Mouse (Mus musculus) heart, embryonic 13.5 days (tissue): ENCODE results near the gene Cep85l. TPM values are rescaled to one million over a fixed set of nuclear protein-coding genes. Genes with fewer than 3 reads are reported as not detected.

ENCODE experiments used
- ATAC-seq: fragments of 200-750 bp; cut with Nextera tagmentation; 2 replicates; pipeline ENCODE4 v1.8.0; 2017; ENCODE audit warnings: moderate TSS enrichment; ENCODE audit not compliant: insufficient number of reproducible peaks, low FRiP score, low TSS enrichment; ENCODE audit errors: extremely low read depth
- H3K27ac ChIP-seq: fragments of 300-500 bp; sonication (generic); replicated peaks from 2 replicates; pipeline ENCODE4 v1.5.1; 2015; ENCODE audit warnings: moderate library complexity, mild to moderate bottlenecking, inconsistent platforms
- H3K27me3 ChIP-seq: fragments of 300-500 bp; sonication (generic); replicated peaks from 2 replicates; pipeline ENCODE4 v1.6.1; 2015; ENCODE audit warnings: mild to moderate bottlenecking, inconsistent platforms
- H3K36me3 ChIP-seq: fragments of 300-500 bp; sonication (generic); 2 replicates; pipeline ENCODE4 v1.6.1; 2015; ENCODE audit warnings: mild to moderate bottlenecking, inconsistent platforms
- H3K4me1 ChIP-seq: fragments of 300-500 bp; sonication (generic); 2 replicates; pipeline ENCODE4 v1.6.1; 2015; ENCODE audit warnings: inconsistent platforms
- H3K4me2 ChIP-seq: fragments of 300-500 bp; sonication (generic); 2 replicates; pipeline ENCODE4 v1.6.1; 2015; ENCODE audit warnings: inconsistent platforms, mild to moderate bottlenecking, moderate library complexity
- H3K4me3 ChIP-seq: fragments of 300-500 bp; sonication (generic); 2 replicates; pipeline ENCODE4 v1.5.1; 2015; ENCODE audit warnings: moderate library complexity, mild to moderate bottlenecking, inconsistent platforms
- H3K9ac ChIP-seq: fragments of 300-500 bp; sonication (generic); 2 replicates; pipeline ENCODE4 v1.6.1; 2015; ENCODE audit warnings: inconsistent platforms, mild to moderate bottlenecking, moderate library complexity
- H3K9me3 ChIP-seq: fragments of 300-500 bp; sonication (generic); 2 replicates; pipeline ENCODE4 v1.6.1; 2016; ENCODE audit warnings: inconsistent platforms
- WGBS: fragments of 180-500 bp; shearing (Covaris S2); methylation state at CpG from one replicate; pipeline ENCODE4 v1.1.7; 2015; ENCODE audit warnings: mixed read lengths; 5-methylcytosine and 5-hydroxymethylcytosine counted together
- polyA plus RNA-seq: library from polyadenylated mRNA; unstranded; fragments of >200 nt; fragmentation: Nextera tagmentation; extraction: Ambion mirVana; gene quantifications from 2 replicates; pipeline ENCODE4 v1.2.1, GENCODE M21; 2015

The Cep85l gene
- polyA plus RNA-seq, 1 experiment from 2014 or later: 3.6 TPM

DNA sequence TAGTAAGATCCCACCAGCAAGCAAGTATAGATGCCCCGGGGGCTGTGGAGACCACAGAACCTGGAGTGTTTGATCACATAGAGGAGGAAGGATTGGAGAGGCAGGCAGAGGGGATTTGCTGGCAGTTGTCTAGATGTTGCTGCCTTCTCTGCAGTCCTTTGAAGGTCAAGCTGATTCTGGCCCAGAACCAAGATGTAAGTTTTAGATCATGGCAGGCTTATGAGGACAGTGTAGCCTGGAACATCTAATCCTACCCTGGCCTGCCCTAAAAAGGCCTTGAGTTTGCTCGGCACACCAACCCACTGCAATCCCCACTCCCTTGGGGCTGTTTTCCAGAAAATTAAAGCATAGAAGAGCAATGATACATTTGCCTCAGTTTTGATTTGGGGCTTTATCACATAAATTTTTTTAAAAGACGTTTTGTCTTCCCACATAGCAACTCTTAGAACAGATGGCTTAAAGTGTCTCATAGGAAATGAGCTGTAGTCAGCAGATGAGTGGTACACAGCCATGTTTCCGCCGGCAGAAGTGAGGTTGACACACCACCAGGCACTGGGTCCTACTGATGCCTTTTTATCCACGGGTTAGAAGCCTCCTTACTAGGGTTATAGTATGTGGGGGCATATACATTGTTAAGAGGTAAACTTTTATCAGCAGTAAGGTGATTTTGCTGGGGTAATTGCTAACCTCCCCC is 8.6 kb upstream of the Cep85l start:
- H3K4me2 ChIP-seq: no peak overlapping the region
- 59% methylated on average over 6 of the region's 6 CpGs for WGBS
- no peaks in the 10 kb centered on the region for H3K27me3 ChIP-seq
- H3K9ac ChIP-seq: no peak overlapping the region
- H3K9me3 ChIP-seq: 0 out of 2 replicates have a peak, but pooled peaks cover 3% of the 10 kb centered on the region
- H3K27ac ChIP-seq: no peak overlapping the region
- no peak for ATAC-seq
- H3K4me1 ChIP-seq: 0 out of 2 replicates have a peak, but pooled peaks cover 5% of the 10 kb centered on the region
- H3K4me3 ChIP-seq: no peak overlapping the region
- H3K36me3 ChIP-seq: no peaks in the 10 kb centered on the region

DNA sequence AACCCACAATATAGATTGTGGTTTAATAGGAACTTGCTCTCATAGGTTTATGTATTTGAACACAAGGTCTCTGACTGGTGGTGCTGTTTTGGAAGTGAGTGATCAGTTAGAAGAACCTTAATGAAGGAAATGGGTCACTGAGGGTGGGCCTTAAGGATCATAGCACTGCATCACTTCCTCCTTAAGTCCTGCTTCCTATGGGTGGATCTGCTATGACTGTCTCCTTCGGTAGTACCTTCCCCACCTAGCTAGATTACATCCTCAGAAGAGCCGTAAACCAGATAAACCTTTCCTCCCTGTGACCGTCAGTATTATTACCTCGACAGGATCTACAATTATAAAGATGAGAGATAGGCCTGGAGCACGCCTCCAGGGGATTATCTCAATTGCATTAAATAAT is 5.7 kb upstream of the Cep85l start:
- no peak for ATAC-seq
- WGBS: 71% methylated on average over 5 of the region's 5 CpGs

DNA sequence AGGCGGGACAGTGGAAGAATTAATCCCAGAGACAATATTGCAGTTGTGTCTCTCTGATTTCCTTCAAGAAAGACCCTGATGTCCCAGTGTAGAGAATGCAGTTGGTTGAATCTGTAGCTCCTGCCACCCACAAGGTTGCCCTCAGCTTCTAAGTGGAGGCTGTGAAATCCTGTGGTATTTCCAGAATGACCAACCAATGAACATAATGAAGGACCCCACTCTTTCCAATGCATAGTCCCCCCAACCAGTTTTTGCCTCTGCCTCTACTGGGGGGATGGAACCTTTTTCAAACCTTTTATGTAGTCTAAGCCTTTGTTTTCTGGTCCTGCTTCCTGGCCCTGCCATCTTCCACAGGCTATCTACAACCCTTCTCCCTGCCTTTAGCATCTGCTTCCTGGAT is 5.1 kb upstream of the Cep85l start:
- Histone ChIP-seq H3K9me3 (no peaks in the 10 kb centered on the region), H3K27me3 (no peaks in the 10 kb centered on the region), H3K36me3 (no peaks in the 10 kb centered on the region), H3K4me3 (no peak overlapping the region), H3K9ac (no peak overlapping the region), H3K27ac (no peak overlapping the region), H3K4me2 (no peak overlapping the region), H3K4me1 (peaks cover 10% of the 10 kb centered on the region)
- WGBS: 83% methylated on average over 1 of the region's 1 CpGs
- ATAC-seq: no peak

More for the DNA sequence above, 5.7 kb upstream of the Cep85l start:
- Histone ChIP-seq H3K9ac (no peak overlapping the region), H3K27ac (no peak overlapping the region), H3K4me3 (no peak overlapping the region), H3K27me3 (no peaks in the 10 kb centered on the region), H3K9me3 (0 out of 2 replicates have a peak, but pooled peaks cover 3% of the 10 kb centered on the region), H3K36me3 (no peaks in the 10 kb centered on the region), H3K4me2 (no peak overlapping the region), H3K4me1 (peaks cover 5% of the 10 kb centered on the region; the same call in 1 of the 2 replicates)

DNA sequence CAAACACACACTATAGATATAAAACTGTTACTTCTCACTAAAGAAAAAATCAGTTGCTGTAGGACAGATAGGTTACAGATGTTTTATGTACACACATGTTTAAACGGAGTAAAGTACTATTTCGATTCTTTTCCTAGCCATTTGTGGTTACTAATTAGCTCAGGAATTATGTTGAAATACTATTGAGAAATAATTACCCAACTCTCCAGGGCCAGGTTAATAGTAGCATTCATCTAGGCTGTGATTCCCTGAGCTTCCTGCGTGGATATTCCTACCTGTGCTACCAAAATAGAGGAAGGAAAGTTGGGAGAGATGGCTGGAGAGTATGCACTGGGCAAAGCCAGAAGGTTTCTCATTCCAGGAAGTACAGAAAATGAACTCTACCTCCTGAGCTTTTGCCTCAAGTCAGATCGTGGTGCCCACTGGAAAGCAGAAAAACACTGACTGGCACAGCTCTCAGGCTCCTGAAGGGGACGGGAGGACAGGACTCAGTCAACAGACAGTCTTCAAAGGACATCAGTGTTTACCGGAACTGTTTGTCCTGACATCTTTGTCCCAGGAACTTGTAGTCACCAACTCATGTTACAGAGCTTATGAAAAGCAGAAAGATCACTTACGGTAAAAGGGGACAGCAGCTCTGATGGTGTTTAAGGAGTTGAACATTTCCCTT is 3.1 kb upstream of the Cep85l start:
- no peaks in the 10 kb centered on the region for H3K36me3 ChIP-seq
- WGBS: 67% methylated on average over 7 of the region's 7 CpGs
- no peak overlapping the region for H3K9ac ChIP-seq
- H3K27ac ChIP-seq: no peak overlapping the region
- no peaks in the 10 kb centered on the region for H3K9me3 ChIP-seq
- peaks cover 13% of the 10 kb centered on the region for H3K4me1 ChIP-seq
- ATAC-seq: no peak
- H3K27me3 ChIP-seq: no peaks in the 10 kb centered on the region
- H3K4me3 ChIP-seq: no peak overlapping the region
- no peak overlapping the region for H3K4me2 ChIP-seq

DNA sequence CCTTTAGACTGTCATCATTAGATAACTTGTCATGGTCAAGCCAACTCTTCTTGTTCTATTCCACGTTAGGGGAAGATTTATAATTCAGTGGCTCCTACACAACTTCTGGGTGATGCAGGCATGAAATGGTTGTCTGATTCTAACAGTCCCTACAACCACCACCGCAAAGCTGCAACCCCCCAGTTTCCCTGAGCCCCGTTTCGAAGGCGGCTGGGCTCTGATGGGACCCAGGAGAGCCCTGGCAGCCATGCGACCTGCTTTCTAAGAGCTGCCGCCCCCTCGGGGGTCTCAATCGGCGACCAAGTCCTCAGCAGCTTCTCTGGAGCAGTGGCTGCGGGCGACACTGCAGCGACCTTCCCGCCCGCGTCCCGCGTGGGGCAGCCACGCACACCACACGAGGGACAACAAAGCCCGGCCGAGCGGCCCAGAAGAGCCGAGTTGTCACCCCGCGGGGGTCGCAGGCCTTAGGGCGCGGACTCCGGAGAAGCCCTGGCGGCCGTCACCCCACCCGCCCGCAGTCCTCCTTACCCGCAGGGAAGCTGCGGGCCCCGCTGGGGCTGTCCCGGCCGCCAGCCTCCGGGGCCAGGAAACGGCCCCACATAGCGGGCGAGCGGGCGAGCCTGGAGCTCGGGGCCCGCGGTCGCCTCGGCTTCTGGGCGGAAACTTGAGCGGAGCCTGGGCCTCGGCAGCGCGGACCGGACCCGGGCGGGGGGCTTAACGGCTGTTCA is 602 bp downstream of the Cep85l start:
- Histone ChIP-seq H3K4me2 (peak overlapping the region; percentile 76), H3K27me3 (no peaks in the 10 kb centered on the region), H3K9ac (peak overlapping the region; percentile 100), H3K4me3 (peak overlapping the region; percentile 95), H3K4me1 (peaks cover 26% of the 10 kb centered on the region), H3K27ac (peak overlapping the region; percentile 96), H3K36me3 (no peaks in the 10 kb centered on the region), H3K9me3 (no peaks in the 10 kb centered on the region)
- peak; percentile 29 for ATAC-seq
- whole genome bisulfite sequencing: under 1% methylated on average over 57 of the region's 59 CpGs

DNA sequence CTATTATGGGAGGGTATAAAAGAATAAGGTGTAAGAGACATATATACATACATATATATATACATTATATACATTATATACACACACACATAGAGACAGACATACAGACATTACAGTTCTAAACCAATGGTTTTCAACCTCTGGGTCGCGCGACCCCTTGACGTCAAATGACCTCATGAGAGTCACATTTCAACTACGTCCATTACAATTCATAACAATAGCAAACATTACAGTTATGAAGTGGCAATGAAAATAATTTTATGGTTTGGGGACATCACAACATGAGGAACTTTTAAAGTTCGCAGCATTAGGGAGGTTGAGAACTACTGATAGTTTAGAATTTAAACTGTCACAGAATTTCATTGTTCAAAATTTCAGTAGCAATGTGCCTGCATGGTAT is 1.5 kb downstream of the Cep85l start:
- H3K9me3 ChIP-seq: no peaks in the 10 kb centered on the region
- H3K27me3 ChIP-seq: no peaks in the 10 kb centered on the region
- no peak for ATAC-seq
- H3K4me1 ChIP-seq: peaks cover 26% of the 10 kb centered on the region
- peak overlapping the region; percentile 95 for H3K4me3 ChIP-seq
- peak overlapping the region; percentile 76 for H3K4me2 ChIP-seq
- H3K9ac ChIP-seq: peak overlapping the region; percentile 100
- peaks cover 3% of the 10 kb centered on the region; the same call in 1 of the 2 replicates for H3K36me3 ChIP-seq
- WGBS: 83% methylated on average over 6 of the region's 6 CpGs
- no peak overlapping the region for H3K27ac ChIP-seq

DNA sequence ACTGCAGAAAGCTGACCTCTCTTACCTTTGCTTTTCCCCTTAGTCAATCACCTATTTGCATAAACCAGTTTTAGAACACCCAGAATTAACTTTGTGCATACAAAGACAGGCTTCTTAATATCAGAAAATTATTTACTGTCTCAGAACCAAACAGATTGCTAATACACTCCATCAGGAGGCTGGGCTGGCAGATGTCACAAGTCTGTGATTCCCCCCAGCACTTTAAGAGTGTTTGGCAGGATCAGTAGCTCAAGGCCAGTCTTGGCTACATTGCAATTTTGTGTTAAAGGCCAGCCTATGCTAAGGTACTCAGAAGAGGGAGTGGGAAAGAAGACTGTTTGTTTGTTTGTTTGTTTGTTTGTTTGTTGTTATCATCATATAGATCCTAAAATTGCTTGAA is 2.7 kb downstream of the Cep85l start:
- Histone ChIP-seq H3K4me3 (no peak overlapping the region), H3K9me3 (peaks cover 4% of the 10 kb centered on the region; the same call in 1 of the 2 replicates), H3K27me3 (no peaks in the 10 kb centered on the region), H3K4me2 (peak overlapping the region; percentile 30; the same call in 1 of the 2 replicates), H3K36me3 (peaks cover 11% of the 10 kb centered on the region), H3K9ac (no peak overlapping the region), H3K4me1 (peaks cover 26% of the 10 kb centered on the region), H3K27ac (no peak overlapping the region)
- no peak for ATAC-seq

DNA sequence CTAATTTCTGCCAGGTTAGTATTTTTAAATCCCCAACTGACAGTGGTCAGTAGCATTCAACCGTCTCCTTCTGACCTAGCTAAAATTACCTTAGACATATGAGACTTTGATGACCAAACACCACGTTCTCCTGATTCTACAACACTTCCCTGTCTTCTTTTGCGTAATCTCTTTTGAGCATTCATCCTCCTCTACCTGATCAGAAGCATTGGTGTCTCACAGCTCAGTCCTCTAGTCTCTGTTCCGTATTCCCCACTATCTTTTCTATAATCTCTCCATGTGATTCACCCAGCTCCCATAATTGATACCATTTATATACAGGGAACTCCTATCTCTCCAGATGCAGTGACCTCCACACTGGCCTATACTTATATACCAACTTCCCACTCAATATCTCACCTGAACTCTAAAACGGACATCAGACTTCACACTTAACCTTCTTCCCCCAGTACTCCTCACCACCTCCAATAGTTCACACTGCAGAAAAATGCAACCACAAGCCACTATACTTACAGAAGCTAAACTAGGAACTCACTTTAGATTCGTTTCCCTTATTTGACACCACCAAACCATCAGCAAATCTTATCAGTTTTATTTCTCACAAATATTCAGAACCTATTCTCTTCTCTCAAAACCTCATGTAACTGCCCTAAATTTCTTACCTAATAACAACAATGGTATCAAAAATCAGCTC is 5.7 kb downstream of the Cep85l start:
- WGBS: 83% methylated on average over 6 of the region's 6 CpGs
- H3K4me3 ChIP-seq: no peak overlapping the region
- no peak overlapping the region for H3K27ac ChIP-seq
- no peak for ATAC-seq
- no peaks in the 10 kb centered on the region for H3K27me3 ChIP-seq
- peaks cover 21% of the 10 kb centered on the region for H3K4me1 ChIP-seq
- H3K9me3 ChIP-seq: peaks cover 26% of the 10 kb centered on the region
- H3K36me3 ChIP-seq: peaks cover 30% of the 10 kb centered on the region
- no peak overlapping the region for H3K9ac ChIP-seq
- no peak overlapping the region for H3K4me2 ChIP-seq

DNA sequence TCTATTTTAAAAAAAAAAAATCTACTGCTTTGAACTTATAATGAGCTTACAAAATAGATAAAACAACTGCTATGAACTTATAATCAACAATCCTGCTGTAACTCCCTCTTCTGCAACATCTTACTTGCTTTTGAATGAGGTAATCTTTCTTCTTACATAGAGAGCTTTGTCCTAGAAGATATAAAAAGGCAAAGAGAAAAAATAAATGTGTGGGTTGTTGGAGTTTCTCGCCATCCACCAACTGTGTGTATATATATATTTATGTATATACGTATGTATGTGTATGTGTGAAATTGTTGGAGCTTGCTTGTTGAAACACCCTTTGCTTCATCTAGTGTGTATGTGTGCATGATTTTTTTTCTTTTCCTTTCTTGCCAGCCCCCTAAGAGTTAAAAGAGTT is 12.5 kb downstream of the Cep85l start:
- no peak for ATAC-seq
- Histone ChIP-seq H3K27ac (no peak overlapping the region), H3K9ac (no peak overlapping the region), H3K36me3 (peaks cover 38% of the 10 kb centered on the region), H3K4me1 (peaks cover 13% of the 10 kb centered on the region), H3K27me3 (no peaks in the 10 kb centered on the region), H3K9me3 (peaks cover 26% of the 10 kb centered on the region), H3K4me2 (no peak overlapping the region), H3K4me3 (no peak overlapping the region)
- whole genome bisulfite sequencing: 82% methylated on average over 2 of the region's 2 CpGs

DNA sequence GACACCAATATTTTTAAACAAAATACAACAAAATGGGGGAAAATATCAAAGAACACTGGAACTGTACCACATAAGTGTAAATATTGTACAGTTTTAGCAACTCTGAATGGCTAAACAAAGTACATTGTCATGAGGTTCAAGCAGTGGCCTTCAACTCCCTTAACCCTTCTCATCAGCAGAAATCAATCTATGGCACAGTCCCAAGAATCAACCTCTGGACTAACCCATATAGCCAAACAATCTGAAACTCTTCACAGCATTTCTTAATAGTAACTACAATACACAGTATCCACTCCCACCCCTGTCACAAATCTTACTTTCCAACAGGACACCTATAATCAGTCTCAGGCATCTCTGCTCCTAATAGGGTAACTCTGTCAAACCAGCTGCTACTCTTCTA is 15.4 kb downstream of the Cep85l start:
- Histone ChIP-seq H3K4me3 (no peak overlapping the region), H3K27ac (no peak overlapping the region), H3K27me3 (no peaks in the 10 kb centered on the region), H3K4me2 (no peak overlapping the region), H3K9ac (no peak overlapping the region), H3K9me3 (peaks cover 3% of the 10 kb centered on the region; the same call in 1 of the 2 replicates), H3K36me3 (peaks cover 22% of the 10 kb centered on the region), H3K4me1 (peaks cover 13% of the 10 kb centered on the region)
- no peak for ATAC-seq

DNA sequence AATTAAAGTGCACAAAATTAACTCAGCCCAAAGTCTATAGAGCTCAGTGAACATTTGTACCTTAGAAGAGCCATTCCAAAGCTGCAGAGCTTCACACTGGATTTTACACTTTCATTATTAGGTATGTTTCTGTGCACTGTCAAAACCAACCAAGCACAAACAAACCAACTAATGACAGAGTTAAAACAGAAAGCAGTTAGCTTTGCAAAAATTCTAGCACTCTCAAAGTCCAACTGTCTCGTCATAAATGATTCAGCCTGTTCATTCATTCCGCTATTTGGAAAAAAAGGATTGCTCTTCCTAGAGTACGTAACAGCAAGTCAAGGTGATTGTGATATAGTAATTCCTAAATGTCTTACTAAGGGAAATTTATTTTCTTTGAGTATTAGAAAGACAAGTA is 20.7 kb downstream of the Cep85l start:
- no peak overlapping the region for H3K27ac ChIP-seq
- no peak for ATAC-seq
- H3K9ac ChIP-seq: no peak overlapping the region
- H3K36me3 ChIP-seq: peaks cover 42% of the 10 kb centered on the region
- H3K27me3 ChIP-seq: no peaks in the 10 kb centered on the region
- WGBS: 83% methylated on average over 3 of the region's 3 CpGs
- no peak overlapping the region for H3K4me2 ChIP-seq
- H3K4me1 ChIP-seq: no peaks in the 10 kb centered on the region
- H3K9me3 ChIP-seq: no peaks in the 10 kb centered on the region
- H3K4me3 ChIP-seq: no peak overlapping the region
